Mouse (Mus musculus) right cerebral cortex, adult 18-20 months (tissue): Measurements from ENCODE around the gene Rps24.

Source experiments
- DNase-seq: peaks from one replicate; pipeline ENCODE4 v3.0.0; 2022; ENCODE audit warnings: mixed read lengths

Rps24 gene

GRCm38 (mm10) chr14:24512527-24513161 lies 25.7 kb downstream of the Rps24 start:
- DNase-seq = no peak

DNA sequence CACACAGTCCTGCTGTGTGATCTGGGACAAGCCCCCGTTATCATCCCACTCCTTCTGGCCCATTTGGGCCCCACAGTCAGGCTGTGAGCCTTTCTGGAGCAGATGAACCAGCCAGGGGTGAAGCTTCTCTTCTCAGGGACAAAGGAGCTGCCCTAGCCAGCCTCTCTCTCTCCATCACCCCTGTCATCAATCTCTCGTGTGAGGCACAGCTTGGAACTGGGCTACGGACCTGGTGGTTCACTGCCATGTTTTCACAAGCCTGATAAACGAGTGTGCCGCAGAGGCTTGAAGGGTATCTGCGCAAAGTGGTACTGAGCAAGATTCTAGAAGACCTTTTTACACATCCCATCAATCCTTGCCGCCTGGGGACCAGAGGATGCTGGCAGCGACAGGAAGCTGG lies 34.7 kb downstream of the Rps24 start:
- DNase-seq = no peak

DNA sequence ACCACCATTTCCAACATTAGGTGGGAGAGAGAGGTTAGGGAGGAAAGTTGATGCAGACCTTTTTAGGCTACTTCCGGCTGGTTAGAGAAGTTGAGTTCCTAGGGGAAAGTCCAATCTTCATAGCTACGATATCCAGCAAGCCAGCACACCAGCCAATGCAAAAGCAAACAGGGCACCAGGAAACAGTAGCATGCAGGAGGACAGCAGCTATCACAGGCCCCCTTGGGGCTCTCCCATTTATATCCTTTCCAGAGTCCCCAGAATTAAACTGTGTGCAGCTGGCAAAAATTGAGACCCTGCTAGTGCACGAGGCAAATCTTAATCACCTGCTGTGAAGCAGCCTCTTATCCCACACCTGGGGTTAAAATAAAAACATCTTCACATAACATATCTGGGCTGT lies 38.2 kb downstream of the Rps24 start:
- no peak for DNase-seq

DNA sequence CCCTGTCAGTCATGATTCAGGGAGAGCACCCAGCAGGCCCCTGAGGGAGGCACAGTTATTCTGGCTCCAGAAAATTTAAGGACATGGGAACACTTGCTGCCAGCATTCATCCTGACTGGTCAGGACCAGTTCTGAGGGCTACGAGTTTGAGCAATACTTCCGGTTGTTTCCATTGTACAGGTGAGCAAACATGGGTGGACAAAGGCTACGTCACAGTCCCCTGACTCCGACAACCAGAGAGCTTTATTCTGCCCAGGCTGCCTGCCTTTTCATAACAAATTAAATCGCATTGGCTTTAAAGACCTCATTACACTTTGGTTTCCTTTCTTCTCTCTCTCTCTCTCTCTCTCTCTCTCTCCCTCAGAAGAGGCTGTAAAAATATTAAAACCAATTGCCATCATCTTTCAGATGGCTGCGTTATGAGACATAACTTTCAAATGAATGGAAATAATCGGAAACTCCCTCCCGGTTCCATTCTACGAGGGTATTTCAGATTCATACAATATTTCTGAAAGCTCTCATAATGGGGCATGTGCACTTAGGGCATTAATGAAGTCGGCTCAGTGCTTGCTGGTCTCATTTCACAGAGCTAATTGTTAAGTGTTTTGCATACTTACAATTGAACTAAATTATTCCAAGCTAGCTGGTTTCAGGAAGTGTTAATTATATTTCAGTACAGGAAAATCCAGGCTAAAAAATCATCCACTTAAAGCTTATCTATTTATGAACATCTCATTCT lies 38.9 kb downstream of the Rps24 start:
- no peak for DNase-seq

- no peak for DNase-seq
These were observed 39.5 kb downstream of the Rps24 start for GRCm38 (mm10) chr14:24526440-24526839.

GRCm38 (mm10) chr14:24530228-24530627 lies 43.3 kb downstream of the Rps24 start:
- DNase-seq = no peak

GRCm38 (mm10) chr14:24534865-24535545 lies 48.1 kb downstream of the Rps24 start:
- no peak for DNase-seq

- no peak for DNase-seq
These were observed 56.0 kb downstream of the Rps24 start for GRCm38 (mm10) chr14:24542901-24543300.

GRCm38 (mm10) chr14:24544057-24544456 lies 57.1 kb downstream of the Rps24 start:
- no peak for DNase-seq
